Mouse (Mus musculus) hematopoietic stem cell, adult 5-6 weeks (primary cell): Measurements from ENCODE around the gene 1700019N19Rik. TPM values are rescaled to one million over a fixed set of nuclear protein-coding genes. Genes with fewer than 3 reads are reported as not detected.

ENCODE experiments used
- ATAC-seq, 2 experiments: fragments of 125-278 bp in 1 of 2; replicated peaks in 1 of 2; 2 replicates each; pipeline ENCODE4 v1.8.0; 2016 to 2017; ENCODE audit warnings: inconsistent platforms in 2 of 2, mild to moderate bottlenecking in 2 of 2, moderate number of reproducible peaks in 2 of 2, low read depth in 1 of 2, moderate TSS enrichment in 1 of 2; ENCODE audit not compliant: low FRiP score in 2 of 2, poor library complexity in 2 of 2, severe bottlenecking in 2 of 2, insufficient read depth in 1 of 2, low TSS enrichment in 1 of 2
- total RNA-seq: library from RNA; stranded (forward); fragments of 172-1452, 232-1000 nt; gene quantifications from 2 replicates; pipeline ENCODE4 v1.2.3, GENCODE M21; 2017

The 1700019N19Rik gene
- total RNA-seq, 1 experiment from 2014 or later, result not detected

DNA sequence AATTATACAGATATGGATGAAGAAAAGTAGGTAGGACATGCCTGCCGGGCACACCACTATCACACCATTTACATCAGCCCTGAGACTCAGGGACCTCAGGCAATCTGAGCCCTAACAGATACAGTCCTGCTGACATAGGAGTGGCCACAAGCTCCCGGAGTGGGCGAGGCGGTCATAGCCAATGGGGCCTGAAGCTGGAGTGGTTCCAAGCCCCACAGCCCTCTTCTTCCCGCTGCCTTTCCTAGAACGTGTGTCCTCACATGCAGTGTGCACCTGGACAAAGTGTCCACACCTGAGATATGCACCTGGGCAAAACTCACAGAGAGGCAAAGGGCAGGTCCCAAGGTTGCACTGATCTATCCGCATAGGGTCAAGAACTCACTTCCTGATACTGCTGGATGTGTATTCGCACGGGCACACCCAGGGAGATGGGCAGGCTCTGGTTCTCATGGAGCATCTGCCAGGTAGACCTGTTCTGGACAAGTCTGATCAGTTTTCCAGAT lies 46.7 kb downstream of the 1700019N19Rik start:
- ATAC-seq, result no peak

DNA sequence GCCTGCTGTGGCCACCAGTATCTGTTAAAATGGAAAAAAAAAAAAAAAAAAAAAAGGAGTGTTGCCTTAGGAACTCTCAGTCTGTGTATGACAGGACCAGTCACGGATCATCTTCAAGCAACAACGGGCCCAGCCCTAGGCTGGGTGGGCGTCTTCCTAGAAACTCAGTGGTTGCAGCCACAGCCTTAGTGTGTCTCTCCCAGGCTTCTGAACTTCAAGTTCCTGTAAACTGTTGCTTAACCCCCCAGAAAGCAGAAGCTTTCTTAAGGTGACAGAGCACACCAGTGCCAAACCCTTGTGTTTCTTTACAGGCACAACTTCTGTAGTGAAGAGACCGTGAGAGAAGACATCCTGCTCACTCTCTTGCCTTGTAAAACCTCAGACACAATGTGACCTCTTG lies 50.5 kb downstream of the 1700019N19Rik start:
- ATAC-seq, result no peak

DNA sequence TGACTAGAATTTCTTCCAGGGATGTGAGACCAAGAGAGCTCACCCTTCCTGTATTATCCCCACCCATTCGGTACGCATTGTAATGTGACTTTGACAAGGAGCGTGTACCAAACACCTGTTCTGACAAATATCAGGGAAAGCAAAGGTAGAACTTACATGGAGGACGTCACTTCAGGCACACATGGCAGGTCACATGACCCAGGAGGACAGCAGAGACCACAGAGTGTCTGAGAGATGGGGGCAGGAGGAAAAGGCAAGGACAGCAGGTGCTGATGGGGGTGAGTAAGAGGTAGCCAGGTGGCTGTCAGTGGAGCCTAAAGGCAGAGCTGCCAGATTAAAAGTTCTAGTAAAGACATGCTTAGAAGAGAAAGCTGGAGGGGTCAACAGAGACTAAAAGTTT lies 51.5 kb downstream of the 1700019N19Rik start:
- ATAC-seq, result no peak

DNA sequence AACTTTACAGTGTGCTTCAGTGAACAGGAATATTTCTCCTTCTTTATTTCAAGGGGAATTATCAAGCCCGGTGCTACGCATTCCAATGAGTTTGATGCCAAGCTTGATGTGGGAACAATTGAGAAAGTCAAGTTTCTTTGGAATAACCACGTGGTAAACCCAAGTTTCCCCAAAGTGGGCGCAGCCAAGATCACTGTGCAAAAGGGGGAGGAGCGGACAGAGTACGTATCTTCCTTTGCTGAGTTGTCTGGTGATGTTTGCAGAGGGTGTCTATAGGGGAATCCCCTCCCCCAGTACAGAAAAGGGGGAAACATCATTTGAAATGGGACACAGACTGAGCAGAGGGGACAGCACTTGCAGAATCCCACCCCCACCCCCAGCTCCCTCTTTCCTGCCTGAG lies 53.2 kb downstream of the 1700019N19Rik start:
- ATAC-seq, result no peak

DNA sequence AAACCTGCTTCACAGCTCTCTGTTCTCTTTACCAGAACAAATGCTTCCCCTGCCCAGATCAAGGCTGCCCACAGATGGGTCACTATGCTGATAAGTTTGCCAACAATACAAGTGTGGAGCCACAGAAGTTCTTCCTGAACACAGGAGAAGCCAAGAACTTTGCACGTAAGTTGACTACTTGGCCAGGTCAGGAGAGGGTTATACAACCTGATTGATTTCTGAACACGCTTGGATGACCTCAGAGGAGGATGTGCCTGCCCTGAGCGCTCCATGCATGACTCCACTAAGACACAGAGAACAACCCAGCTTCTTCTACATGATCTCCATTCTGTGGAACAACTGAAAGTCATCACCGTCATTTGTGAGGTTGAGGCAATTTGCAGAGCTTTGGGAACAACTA lies 56.1 kb downstream of the 1700019N19Rik start:
- ATAC-seq, result no peak

Other genes with a start within 250 kb of the 1700019N19Rik start
- gene Pnlip, start 142.0 kb downstream of the 1700019N19Rik start, total RNA-seq, result not detected in 2 replicates
- gene Pnliprp1, start 65.6 kb downstream of the 1700019N19Rik start, total RNA-seq, result not detected in 2 replicates
- gene Pnliprp2, start 34.7 kb downstream of the 1700019N19Rik start, total RNA-seq, result not detected in 2 replicates
- not detected in 2 replicates for gene Eno4, start 149.0 kb upstream of the 1700019N19Rik start, total RNA-seq
- gene Hspa12a, start 149.2 kb upstream of the 1700019N19Rik start, total RNA-seq, result not detected in 2 replicates